Mouse (Mus musculus) hindbrain, embryonic 11.5 days (tissue): ENCODE measurements around the gene Ptpdc1. TPM values are rescaled to one million over a fixed set of nuclear protein-coding genes. Genes with fewer than 3 reads are reported as not detected.

Source experiments
- ATAC-seq: fragments of 200-750 bp; cut with Nextera tagmentation; 2 replicates; pipeline ENCODE4 v1.8.0; 2017; ENCODE audit warnings: mild to moderate bottlenecking, moderate TSS enrichment, moderate library complexity; ENCODE audit not compliant: low FRiP score
- DNase-seq: peaks from one replicate; pipeline ENCODE4 v3.0.0-alpha.2; 2015; ENCODE audit warnings: low spot score
- H3K27ac ChIP-seq: fragments of 300-500 bp; sonication (generic); 2 replicates; pipeline ENCODE4 v1.5.1; 2014; ENCODE audit warnings: mild to moderate bottlenecking, low read depth, low read length
- H3K27me3 ChIP-seq: fragments of 300-500 bp; sonication (generic); 2 replicates; pipeline ENCODE4 v1.6.1; 2014; ENCODE audit warnings: mild to moderate bottlenecking, low read length, moderate library complexity, mixed read lengths; ENCODE audit not compliant: control insufficient read depth, insufficient read depth
- H3K36me3 ChIP-seq: fragments of 300-500 bp; sonication (generic); 2 replicates; pipeline ENCODE4 v1.6.1; 2014; ENCODE audit warnings: mild to moderate bottlenecking, low read length, moderate library complexity, mixed read lengths; ENCODE audit not compliant: control insufficient read depth, insufficient read depth
- H3K4me1 ChIP-seq: fragments of 300-500 bp; sonication (generic); replicated peaks from 2 replicates; pipeline ENCODE4 v1.6.1; 2014; ENCODE audit warnings: low read length, mixed read lengths; ENCODE audit not compliant: control insufficient read depth, insufficient read depth
- H3K4me2 ChIP-seq: fragments of 300-500 bp; sonication (generic); replicated peaks from 2 replicates; pipeline ENCODE4 v1.6.1; 2014; ENCODE audit warnings: mild to moderate bottlenecking, low read depth, low read length
- H3K4me3 ChIP-seq: fragments of 300-500 bp; sonication (generic); 2 replicates; pipeline ENCODE4 v1.5.1; 2014; ENCODE audit warnings: low read depth, low read length
- H3K9ac ChIP-seq: fragments of 300-500 bp; sonication (generic); 2 replicates; pipeline ENCODE4 v1.6.1; 2014; ENCODE audit warnings: low read depth, low read length
- H3K9me3 ChIP-seq: fragments of 300-500 bp; sonication (generic); 2 replicates; pipeline ENCODE4 v1.6.1; 2016; ENCODE audit warnings: low read length; ENCODE audit not compliant: control insufficient read depth
- WGBS: fragments of 180-500 bp; shearing (Covaris S2); extraction: QIAGEN DNeasy Blood & Tissue Kit; methylation state at CpG from one replicate; pipeline ENCODE4 v1.1.7; 2014; 5-methylcytosine and 5-hydroxymethylcytosine counted together
- polyA plus RNA-seq: library from polyadenylated mRNA; unstranded; fragments of >200 nt; fragmentation: Nextera tagmentation; extraction: Ambion mirVana; gene quantifications from 2 replicates; pipeline ENCODE4 v1.2.1, GENCODE M21; 2014

Ptpdc1 gene
- polyA plus RNA-seq, 1 experiment from 2014 or later = 12.5 TPM

GRCm38 (mm10) chr13:48554552-48554951 is 70.9 kb downstream of the Ptpdc1 start:
- 88% methylated on average over 1 of the region's 1 CpGs for WGBS
- no peak for ATAC-seq
- no peaks in the 10 kb centered on the region for H3K9me3 ChIP-seq

GRCm38 (mm10) chr13:48553511-48553910 is 72.0 kb downstream of the Ptpdc1 start:
- no peak overlapping the region for H3K4me2 ChIP-seq
- H3K27me3 ChIP-seq = no peaks in the 10 kb centered on the region
- no peak overlapping the region for H3K27ac ChIP-seq
- H3K9ac ChIP-seq = no peak overlapping the region
- no peak overlapping the region for H3K4me3 ChIP-seq
- H3K4me1 ChIP-seq = no peaks in the 10 kb centered on the region
- WGBS = 81% methylated on average over 5 of the region's 5 CpGs
- H3K9me3 ChIP-seq = no peaks in the 10 kb centered on the region
- no peaks in the 10 kb centered on the region for H3K36me3 ChIP-seq
- no peak for DNase-seq
- ATAC-seq = no peak

More at GRCm38 (mm10) chr13:48554552-48554951, 70.9 kb downstream of the Ptpdc1 start:
- H3K9ac ChIP-seq = no peak overlapping the region
- no peaks in the 10 kb centered on the region for H3K36me3 ChIP-seq
- H3K4me3 ChIP-seq = no peak overlapping the region
- H3K27ac ChIP-seq = no peak overlapping the region
- H3K27me3 ChIP-seq = no peaks in the 10 kb centered on the region
- H3K4me2 ChIP-seq = no peak overlapping the region
- no peak for DNase-seq
- H3K4me1 ChIP-seq = no peaks in the 10 kb centered on the region

- no peak overlapping the region for H3K9ac ChIP-seq
- 78% methylated on average over 21 of the region's 21 CpGs for WGBS
- H3K4me1 ChIP-seq = no peaks in the 10 kb centered on the region
- no peak overlapping the region for H3K4me3 ChIP-seq
- no peak for DNase-seq
- no peak overlapping the region for H3K4me2 ChIP-seq
- H3K27me3 ChIP-seq = no peaks in the 10 kb centered on the region
- H3K9me3 ChIP-seq = no peaks in the 10 kb centered on the region
- ATAC-seq = no peak
- no peak overlapping the region for H3K27ac ChIP-seq
- no peaks in the 10 kb centered on the region for H3K36me3 ChIP-seq
These were observed 73.0 kb downstream of the Ptpdc1 start for GRCm38 (mm10) chr13:48552181-48553090.

DNA sequence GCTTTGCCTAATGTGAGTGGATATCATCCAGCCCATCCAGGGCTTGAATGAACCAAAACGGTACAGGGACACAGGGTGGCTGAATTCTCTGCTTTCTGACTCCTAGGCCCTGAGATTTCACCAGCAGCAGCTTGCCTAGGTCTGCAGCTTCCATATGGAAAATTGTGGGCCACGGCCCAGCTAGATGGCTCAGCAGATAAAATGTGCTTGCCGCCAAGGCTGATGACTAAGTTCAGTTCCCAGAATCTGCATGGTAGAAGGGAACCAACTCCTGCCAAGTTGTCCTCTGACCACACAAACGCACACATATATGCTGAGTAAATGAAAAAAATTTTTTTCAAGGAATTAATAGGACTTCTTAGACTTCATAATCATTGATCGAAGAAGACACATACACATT is 77.2 kb downstream of the Ptpdc1 start:
- H3K36me3 ChIP-seq = no peaks in the 10 kb centered on the region
- H3K9me3 ChIP-seq = no peaks in the 10 kb centered on the region
- ATAC-seq = no peak
- peaks cover 5% of the 10 kb centered on the region; the same call in 1 of the 2 replicates for H3K4me1 ChIP-seq
- H3K27ac ChIP-seq = no peak overlapping the region
- H3K9ac ChIP-seq = no peak overlapping the region
- H3K4me2 ChIP-seq = no peak overlapping the region
- H3K27me3 ChIP-seq = no peaks in the 10 kb centered on the region
- DNase-seq = no peak
- WGBS = 92% methylated on average over 5 of the region's 5 CpGs
- no peak overlapping the region for H3K4me3 ChIP-seq

DNA sequence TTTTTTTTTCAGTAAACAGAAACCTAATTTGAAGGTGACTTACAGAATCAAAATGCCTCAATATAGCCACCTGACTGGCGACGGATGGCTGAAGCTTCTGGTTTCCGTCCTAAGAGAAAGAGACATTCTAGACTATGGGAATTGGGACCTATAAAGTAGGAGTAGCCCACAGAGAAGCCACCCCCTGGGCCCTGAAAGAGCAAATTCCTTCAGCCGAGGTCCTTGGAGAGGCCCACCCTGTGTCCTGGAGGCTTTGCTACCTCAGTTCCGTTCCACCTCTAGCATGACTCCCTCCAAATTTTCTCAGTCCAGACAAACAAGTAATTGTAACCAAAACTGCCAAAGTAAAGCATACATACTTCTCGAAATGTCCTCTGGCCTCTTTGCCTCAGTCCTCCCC is 77.8 kb downstream of the Ptpdc1 start:
- H3K4me1 ChIP-seq = peaks cover 5% of the 10 kb centered on the region; the same call in 1 of the 2 replicates
- H3K36me3 ChIP-seq = no peaks in the 10 kb centered on the region
- H3K9me3 ChIP-seq = no peaks in the 10 kb centered on the region
- ATAC-seq = no peak
- no peaks in the 10 kb centered on the region for H3K27me3 ChIP-seq
- 92% methylated on average over 6 of the region's 6 CpGs for WGBS
- no peak overlapping the region for H3K4me3 ChIP-seq
- H3K27ac ChIP-seq = no peak overlapping the region
- no peak overlapping the region for H3K4me2 ChIP-seq
- DNase-seq = no peak
- no peak overlapping the region for H3K9ac ChIP-seq

DNA sequence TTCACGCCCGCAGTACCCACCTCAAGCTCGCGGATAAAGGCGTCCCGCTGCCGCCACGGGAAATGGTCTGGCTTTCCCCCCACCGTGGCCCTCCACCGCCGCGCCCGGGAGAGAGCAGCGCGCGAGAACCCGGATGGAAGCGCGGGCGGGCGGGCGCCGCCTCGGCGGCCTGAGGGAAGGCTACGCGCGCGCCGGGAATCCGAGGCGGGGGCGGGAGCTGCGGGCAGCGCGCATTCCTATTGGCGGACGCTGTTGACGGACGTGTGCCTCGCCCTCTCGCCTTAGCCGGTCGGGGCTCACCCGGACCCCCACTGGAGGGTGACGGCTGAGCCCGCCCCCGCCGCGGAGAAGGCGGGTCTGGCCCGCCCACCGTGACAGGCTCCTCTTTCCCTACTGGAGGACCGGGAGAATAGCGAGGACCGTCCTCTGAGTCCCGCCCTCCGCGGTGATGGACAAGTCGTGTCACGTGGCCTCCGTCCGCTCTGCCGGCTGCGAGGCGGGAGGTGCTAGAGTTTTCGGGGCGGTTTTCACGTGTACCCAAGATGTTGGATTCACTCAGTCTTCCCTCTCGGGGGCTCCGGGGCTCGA is 79.0 kb downstream of the Ptpdc1 start:
- H3K9ac ChIP-seq = peak overlapping the region; percentile 97
- ATAC-seq = peak; percentile 98
- H3K4me2 ChIP-seq = peak overlapping the region; percentile 39
- peaks cover 5% of the 10 kb centered on the region; the same call in 1 of the 2 replicates for H3K4me1 ChIP-seq
- no peaks in the 10 kb centered on the region for H3K36me3 ChIP-seq
- H3K27me3 ChIP-seq = no peaks in the 10 kb centered on the region
- WGBS = under 1% methylated on average over 49 of the region's 72 CpGs
- H3K4me3 ChIP-seq = peak overlapping the region; percentile 82
- H3K27ac ChIP-seq = peak overlapping the region; percentile 98
- H3K9me3 ChIP-seq = no peaks in the 10 kb centered on the region
- peak; percentile 99 for DNase-seq

DNA sequence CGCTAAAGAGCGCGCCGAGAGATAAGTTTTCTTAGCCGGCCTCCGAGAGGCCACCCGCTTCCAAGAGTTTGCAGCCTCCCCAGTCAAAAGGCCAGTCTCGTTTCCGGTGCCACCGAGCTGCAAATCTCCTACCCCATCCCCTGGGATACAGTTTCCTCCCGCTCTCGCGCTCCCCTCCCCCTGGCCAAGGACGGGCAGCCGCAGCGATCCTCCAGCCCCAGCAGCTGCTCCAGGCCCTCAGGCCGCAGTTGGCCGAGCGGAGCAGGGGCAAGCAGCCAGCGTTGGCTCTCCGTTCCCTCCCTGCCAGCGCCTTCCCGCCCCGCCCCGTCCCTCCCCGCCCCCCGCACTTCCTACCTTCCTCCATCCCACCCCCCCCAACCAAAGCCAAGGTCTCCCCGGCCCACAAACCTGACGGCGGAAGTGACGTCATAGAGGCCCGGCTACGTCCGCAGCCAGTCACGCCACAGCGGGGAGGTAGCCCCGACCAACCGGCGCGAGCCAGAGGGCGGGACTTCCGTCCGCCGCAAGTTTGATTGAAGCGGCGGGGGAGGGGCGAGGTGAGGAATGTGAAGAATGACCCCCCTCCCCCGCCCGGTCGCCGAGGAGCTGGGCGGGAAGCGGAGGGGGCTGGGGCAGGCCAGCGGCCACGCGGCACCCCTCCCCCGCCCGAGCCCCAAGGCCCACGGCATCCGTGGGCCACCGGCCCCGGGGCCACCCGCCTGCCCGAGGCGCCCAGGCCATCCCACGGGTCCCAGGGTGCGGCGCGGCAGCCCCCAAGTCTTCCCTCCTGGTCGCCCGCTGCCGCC is 79.8 kb downstream of the Ptpdc1 start:
- no peaks in the 10 kb centered on the region for H3K27me3 ChIP-seq
- 0% methylated on average over 42 of the region's 72 CpGs for WGBS
- peaks cover 5% of the 10 kb centered on the region for H3K4me1 ChIP-seq
- H3K4me2 ChIP-seq = peak overlapping the region; percentile 70
- H3K4me3 ChIP-seq = peak overlapping the region; percentile 82
- peak overlapping the region; percentile 98 for H3K27ac ChIP-seq
- H3K9me3 ChIP-seq = no peaks in the 10 kb centered on the region
- DNase-seq (peak; percentile 100), ATAC-seq (peak; percentile 87)
- peak overlapping the region; percentile 97 for H3K9ac ChIP-seq
- H3K36me3 ChIP-seq = no peaks in the 10 kb centered on the region

- Histone ChIP-seq H3K27me3 (no peaks in the 10 kb centered on the region), H3K4me2 (peak overlapping the region; percentile 70), H3K27ac (no peak overlapping the region), H3K9me3 (no peaks in the 10 kb centered on the region), H3K4me1 (peaks cover 5% of the 10 kb centered on the region), H3K4me3 (peak overlapping the region; percentile 82), H3K9ac (no peak overlapping the region), H3K36me3 (no peaks in the 10 kb centered on the region)
- WGBS = 52% methylated on average over 4 of the region's 4 CpGs
- ATAC-seq = no peak
- DNase-seq = no peak
These were observed 80.6 kb downstream of the Ptpdc1 start for GRCm38 (mm10) chr13:48544867-48545266.
